16 mouse cellular contexts compared by ENCODE assay signal in genomic region chr9:115720306-115720705, GRCm38 (mm10).
DNase-seq lines count a peak whose midpoint lies in the region.
"Had no signal": no experiment of that assay in that cellular context is flagged by ENCODE, and none has a peak within 500 bp of the region (broad histone marks: within the 10 kb centered on the region; RNA-seq: fewer than 3 reads in every experiment).

No protein-coding gene starts in this region.

- intact Hi-C loops in heart, postnatal 14 days (cut with DNase I): no loop called here

- peak; percentile 64 for DNase-seq in heart, adult 11 months
- no peak for DNase-seq in heart, postnatal 14 days
- peak; percentile 20 to 65 for DNase-seq in layer of hippocampus, adult 18-20 months (ENCODE audit: low spot score in 2 of 2)
- no peak for DNase-seq in layer of hippocampus, postnatal 25 days (ENCODE audit: extremely low spot score in 1 of 2, low spot score in 1 of 2)
- DNase-seq in layer of hippocampus, adult 8-10 months (ENCODE audit: low spot score in 2 of 2): peak; percentile 9 to 28
- no peak for DNase-seq in layer of hippocampus, postnatal 10 days (ENCODE audit: low spot score in 2 of 2)
- DNase-seq in cerebellum, adult 11 months: no peak
- DNase-seq: adrenal gland, adult 8-10 months; adrenal gland, postnatal 14 days; adrenal gland, postnatal 36 days; B cell, adult 2 months; cerebellum, adult 11-12 months; cerebellum, adult 2 months; cerebellum, adult 9-10 months; cerebellum, postnatal 10 days; cerebellum, postnatal 25 days had no signal

Comparison
In these comparisons a context has a peak if more than half of its experiments do, and no peak if none do; other contexts are left out.
1. DNase-seq: peak in heart, adult 11 months (single experiment), layer of hippocampus, adult 18-20 months (2 of 2) and layer of hippocampus, adult 8-10 months (2 of 2); none in heart, postnatal 14 days (0 of 2), layer of hippocampus, postnatal 25 days (0 of 2), layer of hippocampus, postnatal 10 days (0 of 2) and cerebellum, adult 11 months (single experiment).